Mouse (Mus musculus) right cerebral cortex, adult 2 months (tissue): Measurements from ENCODE around the gene Ric8b.
A peak's percentile ranks its signal among the peaks of the same experiment; 100 is the strongest.

Experiments used
- DNase-seq, 2 experiments: peaks; one replicate each; pipeline ENCODE4 v3.0.0; 2021 to 2022; ENCODE audit warnings: low spot score in 2 of 2

The Ric8b gene

GRCm38 (mm10) chr10:84909021-84909801, 8.2 kb upstream of the Ric8b start:
- DNase-seq, result peak; percentile 60 to 71

- no peak for DNase-seq
These were observed 7.2 kb upstream of the Ric8b start for GRCm38 (mm10) chr10:84910194-84910593.

- DNase-seq, result no peak
These were observed 6.5 kb upstream of the Ric8b start for GRCm38 (mm10) chr10:84910758-84911384.

GRCm38 (mm10) chr10:84913148-84913547, 4.3 kb upstream of the Ric8b start:
- DNase-seq, result no peak

- DNase-seq, result no peak
These were observed 1.9 kb upstream of the Ric8b start for GRCm38 (mm10) chr10:84915476-84915875.

GRCm38 (mm10) chr10:84917731-84918095, 297 bp downstream of the Ric8b start:
- DNase-seq, result peak; percentile 44 to 47

DNA sequence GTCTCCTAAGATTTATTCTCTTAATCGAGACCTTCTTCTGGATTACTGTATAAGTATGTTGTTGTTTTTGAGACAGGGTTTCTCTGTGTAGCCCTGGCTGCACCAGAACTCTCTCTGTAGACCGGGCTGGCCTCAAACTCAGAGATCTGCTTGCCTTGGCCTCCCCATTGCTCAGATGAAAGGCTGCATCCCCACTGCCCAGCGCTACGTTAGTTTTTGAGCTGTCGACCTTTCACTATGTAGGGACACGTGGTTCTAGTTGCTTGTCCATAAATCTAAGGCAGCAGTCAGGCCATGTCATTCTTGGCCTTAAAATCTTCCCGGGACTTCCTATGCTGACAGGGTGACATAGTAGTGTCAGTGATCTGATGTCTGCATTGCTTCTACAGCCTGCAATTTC, 8.9 kb downstream of the Ric8b start:
- DNase-seq, result no peak

GRCm38 (mm10) chr10:84926885-84927284, 9.5 kb downstream of the Ric8b start:
- DNase-seq, result no peak

DNA sequence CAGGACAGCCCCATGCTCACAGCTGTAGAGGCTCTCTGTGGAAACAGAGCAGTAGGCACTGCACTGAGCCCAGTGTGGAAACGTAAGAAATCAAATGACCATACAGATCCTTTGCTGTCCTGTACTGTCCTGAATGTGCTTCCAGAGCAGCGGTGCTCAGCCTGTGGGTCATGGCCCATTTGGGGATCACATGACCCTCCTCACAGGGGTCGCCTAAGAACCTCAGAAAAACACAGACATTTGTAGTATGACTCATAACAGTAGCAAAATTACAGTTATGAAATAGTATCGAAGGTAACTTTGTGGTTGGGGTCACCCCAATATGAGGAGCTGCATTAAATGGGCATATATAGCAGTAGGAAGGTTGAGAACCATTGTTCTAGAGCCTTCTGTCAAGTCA, 11.0 kb downstream of the Ric8b start:
- DNase-seq, result no peak

DNA sequence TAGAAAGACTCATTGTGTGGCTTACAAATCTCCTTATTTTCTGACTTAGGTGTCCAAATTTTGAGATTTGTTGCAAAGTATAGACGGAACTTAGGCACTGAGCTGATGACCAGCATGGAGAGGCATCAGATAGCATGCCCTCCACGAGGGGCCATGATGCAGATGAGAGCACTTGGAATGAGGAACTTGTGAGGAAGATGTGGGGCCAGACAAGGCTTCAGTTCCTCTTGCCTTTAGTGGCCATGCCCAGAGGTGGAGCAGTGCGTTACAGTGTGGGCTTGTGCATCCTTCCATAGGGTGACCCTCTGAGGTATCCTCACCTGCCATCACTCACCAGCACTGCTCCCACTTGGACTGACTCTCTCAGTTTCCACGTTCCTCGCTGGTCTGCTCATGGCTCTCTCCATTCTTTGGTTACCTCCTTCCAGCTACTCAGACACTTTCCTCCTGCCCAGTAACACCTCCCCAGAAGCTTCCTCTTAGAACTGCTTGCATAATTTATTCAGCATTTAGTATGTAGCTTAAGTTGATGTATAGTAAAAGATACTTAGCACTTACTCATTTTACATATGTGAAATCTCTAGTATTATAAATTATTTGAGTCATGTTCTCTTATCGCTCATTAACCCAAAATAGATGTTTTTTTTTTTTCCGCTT, 18.3 kb downstream of the Ric8b start:
- no peak for DNase-seq

- DNase-seq, result no peak
These were observed 19.6 kb downstream of the Ric8b start for GRCm38 (mm10) chr10:84936832-84937515.

DNA sequence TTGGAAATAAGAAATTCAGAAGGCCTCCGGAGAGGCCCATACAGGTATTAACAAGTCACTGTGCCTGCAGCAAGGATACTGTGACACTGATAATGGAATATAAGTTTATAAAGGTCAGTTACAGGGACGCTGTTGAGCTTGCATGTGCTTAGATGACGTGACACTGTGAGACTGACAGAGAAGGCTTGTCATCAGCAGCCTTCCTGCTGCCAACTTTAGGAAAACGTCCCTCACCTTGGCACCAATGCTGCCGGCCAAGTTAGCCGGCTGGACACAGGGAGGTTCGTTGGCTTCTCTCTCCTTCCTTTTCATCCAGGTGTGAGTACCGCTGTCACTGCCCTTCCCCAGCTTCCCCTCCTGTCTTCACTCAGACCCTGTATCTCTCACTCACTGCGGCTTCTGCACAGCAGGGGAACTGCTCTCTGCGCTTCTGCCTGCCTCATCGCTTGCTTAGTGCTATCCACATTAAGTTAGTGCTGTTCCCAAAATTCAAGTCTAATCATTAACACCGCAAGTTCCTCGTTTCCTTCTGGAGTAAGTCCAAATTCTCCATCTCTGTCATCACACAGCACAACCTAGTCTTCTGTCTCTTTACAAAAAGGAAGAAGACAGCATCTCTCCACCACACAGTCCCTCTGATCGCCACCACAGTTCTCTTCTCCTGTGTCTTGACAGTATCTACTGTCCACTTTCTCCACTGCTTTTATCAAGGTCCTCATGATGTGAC, 20.8 kb downstream of the Ric8b start:
- DNase-seq, result no peak

DNA sequence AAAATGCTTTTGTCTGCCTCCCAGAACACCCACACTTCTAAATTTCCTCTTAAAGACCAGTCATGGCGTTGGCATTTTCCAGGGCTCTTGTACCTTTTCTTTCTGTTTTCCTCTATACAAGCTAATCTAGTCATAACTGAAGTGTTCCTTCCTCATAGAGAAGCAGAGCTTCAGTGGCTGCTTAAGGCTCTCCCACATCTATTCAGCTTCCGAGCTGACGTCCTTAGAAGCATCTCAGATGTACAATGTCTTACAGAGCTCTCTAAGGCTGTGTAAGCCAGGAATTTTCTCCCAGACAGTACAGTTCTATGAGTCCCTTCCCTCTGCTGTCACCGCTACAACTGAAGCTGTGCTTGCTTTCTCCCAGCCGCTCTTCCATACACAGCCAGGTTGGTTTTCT, 21.5 kb downstream of the Ric8b start:
- DNase-seq, result no peak

DNA sequence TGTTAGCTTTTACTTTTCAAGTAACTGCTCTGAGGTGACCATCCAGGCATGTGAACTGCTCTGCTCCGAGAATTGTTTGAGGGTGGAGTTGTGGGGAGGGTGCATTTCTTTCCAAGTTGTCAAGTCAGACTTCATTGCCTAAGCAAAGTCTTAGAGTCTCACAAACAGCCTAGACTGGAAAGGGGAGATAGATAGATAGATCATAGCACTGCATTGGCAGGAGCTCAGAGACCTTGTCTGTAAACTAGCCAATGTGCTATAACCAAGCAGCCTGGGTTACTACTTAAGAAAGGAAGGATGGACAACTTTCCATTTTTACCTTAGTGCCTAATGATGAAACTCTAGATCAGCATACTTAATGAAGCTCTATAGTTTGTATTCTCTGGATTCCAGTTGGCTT, 22.9 kb downstream of the Ric8b start:
- no peak for DNase-seq

- no peak for DNase-seq
These were observed 28.3 kb downstream of the Ric8b start for GRCm38 (mm10) chr10:84945692-84946091.

DNA sequence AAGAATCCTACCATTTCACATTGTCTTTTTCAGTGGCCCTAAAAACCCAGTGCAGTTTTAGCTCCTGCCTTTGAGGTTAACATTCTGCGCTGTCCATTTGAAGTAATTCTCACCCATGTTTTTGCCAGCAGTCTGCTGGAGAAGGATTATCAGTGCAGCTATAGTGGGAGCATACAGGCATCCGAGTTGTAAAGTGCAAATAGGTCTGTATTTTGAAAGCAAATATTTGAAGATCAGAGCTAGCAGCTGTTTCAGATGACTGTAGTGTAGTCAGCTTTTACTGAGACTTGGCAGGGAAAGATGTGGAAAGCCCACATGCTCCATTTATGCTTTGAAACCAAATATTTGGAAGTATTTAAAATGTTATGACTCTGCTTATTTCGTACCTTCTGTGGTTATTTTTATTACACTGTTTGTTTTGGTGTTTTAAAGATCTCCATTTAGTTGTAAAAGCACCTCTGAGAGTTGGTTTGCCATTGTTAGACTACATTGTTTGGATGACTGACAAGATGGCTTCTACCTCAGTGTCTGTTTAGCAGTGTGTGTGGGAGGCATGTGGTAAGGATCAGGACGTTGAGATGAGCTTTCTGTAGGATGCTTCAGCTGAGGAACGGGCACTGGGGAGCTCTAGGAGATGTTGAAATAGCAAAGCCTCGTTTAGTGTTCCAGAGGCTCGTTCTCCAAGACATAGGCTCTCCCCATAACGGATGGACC, 31.7 kb downstream of the Ric8b start:
- peak in 1 of 2 experiments; percentile 25 for DNase-seq

DNA sequence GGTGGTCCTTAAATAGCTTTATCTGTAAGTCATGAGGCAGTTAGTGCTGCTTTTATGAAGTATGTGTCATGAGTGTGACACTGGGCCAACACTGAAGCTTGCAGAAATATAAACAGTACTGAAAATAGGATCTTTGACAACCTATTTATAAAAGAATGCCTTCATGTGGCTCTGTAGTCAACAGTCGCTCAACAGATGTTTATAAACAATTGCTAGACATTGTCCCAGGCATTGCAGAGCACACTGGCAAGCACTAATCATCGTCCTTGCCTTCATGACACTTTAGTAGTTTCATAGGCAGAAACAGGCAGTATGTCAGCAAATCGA, 32.2 kb downstream of the Ric8b start:
- DNase-seq, result no peak

DNA sequence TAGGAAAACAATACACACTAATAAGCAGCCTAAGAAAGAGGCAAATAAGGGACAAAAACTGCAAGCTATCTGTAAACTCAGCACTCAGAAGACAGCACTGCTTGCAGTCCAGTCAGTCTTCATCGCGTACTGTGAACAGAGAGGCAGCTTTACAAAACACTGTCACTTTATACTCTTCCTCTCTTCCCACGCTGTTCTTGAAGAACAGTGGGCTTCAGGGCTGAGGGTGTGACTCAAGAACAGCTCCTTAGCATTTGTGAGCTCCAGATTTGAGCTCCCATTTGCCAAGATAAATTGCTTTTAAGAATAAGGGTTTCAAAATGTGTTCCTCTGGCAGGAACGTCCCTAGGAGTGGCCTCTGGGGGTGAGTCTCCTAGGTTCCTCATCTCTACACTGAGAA, 33.0 kb downstream of the Ric8b start:
- DNase-seq, result no peak

DNA sequence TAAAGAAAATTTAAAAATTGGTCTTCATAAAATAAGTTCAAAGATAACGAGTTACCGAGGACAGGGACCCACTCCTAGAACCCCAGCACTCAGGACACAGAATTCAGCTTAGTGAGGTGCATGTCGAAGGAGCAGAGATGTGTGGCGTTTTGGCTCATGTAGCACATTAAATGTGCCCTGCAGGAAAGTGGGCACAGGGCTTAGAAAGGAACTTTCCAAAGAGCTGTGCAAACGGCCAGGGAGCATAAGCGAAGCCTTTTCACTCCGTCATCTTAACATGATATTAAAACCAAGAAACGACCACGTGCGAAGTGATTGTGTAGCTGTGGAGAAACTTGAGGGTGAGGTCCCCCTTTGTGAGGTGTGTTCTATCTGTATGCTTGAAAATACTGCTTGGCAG, 36.8 kb downstream of the Ric8b start:
- no peak for DNase-seq

- no peak for DNase-seq
These were observed 38.8 kb downstream of the Ric8b start for GRCm38 (mm10) chr10:84956173-84956572.

- DNase-seq, result no peak
These were observed 41.2 kb downstream of the Ric8b start for GRCm38 (mm10) chr10:84958597-84958996.
